Mouse (Mus musculus) layer of hippocampus, postnatal 25 days (tissue): Measurements from ENCODE around the gene Hoxc13. TPM values are rescaled to one million over a fixed set of nuclear protein-coding genes. Genes with fewer than 3 reads are reported as not detected.

ENCODE experiments used
- microRNA-seq, 2 experiments: library from miRNA; unstranded; fragments of <30 nt; microRNA quantifications; one replicate each; pipeline ENCODE4 v1.2.0; 2021
- total RNA-seq, 2 experiments: library from RNA; stranded (reverse); gene quantifications; 2 replicates each; pipeline ENCODE4 v1.2.3; 2021

Hoxc13 gene
- total RNA-seq, 2 experiments from 2014 or later: not detected

Small RNAs within 50 kb of the gene (microRNA-seq; reads per million reads assigned to microRNA genes)
- 0.40 to 1.1 reads per million in 2 experiments for gene Mir196a-2

Other genes with a start within 250 kb of the Hoxc13 start
- 10 to 100 TPM; 11.4 to 13.4 TPM for gene Atp5g2, start 248.8 kb upstream of the Hoxc13 start, total RNA-seq
- gene Calcoco1, start 198.9 kb upstream of the Hoxc13 start, total RNA-seq: 10 to 100 TPM; 85.8 to 91.4 TPM
- gene Hoxc12, start 15.7 kb downstream of the Hoxc13 start, total RNA-seq: not detected
- gene Hoxc11, start 33.3 kb downstream of the Hoxc13 start, total RNA-seq: not detected
- not detected for gene Hoxc10, start 45.7 kb downstream of the Hoxc13 start, total RNA-seq
- gene Hoxc5, start 46.3 kb downstream of the Hoxc13 start, total RNA-seq: not detected
- gene Hoxc9, start 55.3 kb downstream of the Hoxc13 start, total RNA-seq: not detected
- not detected for gene Hoxc8, start 69.5 kb downstream of the Hoxc13 start, total RNA-seq
- gene Hoxc6, start 77.2 kb downstream of the Hoxc13 start, total RNA-seq: not detected
- gene Hoxc4, start 97.8 kb downstream of the Hoxc13 start, total RNA-seq: not detected
- 10 to 100 TPM; 17.4 to 20.2 TPM for gene Smug1, start 246.0 kb downstream of the Hoxc13 start, total RNA-seq